Comparison of ENCODE assay signal across 10 mouse cellular contexts in the genomic region with DNA sequence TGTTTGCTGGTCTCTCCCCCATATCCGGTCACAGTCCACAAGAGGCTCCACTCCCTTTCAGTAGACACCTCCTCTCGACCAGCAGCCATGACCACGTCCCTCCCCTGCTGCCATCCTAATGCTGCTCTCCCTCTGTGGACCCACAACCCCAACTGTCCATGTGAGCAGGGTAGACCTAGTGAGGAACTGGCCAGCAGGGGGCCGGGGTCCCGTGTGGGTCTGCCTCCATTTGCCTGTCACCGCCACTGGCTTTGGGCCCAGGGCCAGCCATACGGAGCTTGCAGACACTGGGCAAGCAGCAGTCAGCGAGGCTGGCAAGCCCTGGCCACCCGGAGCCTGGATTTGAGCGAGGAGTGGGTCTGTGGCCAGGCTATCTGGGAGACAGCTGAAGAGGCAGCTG. TPM values are rescaled to one million over a fixed set of nuclear protein-coding genes. Genes with fewer than 3 reads are reported as not detected.
DNase-seq lines count a peak whose midpoint lies in the region; ATAC-seq and TF ChIP-seq lines count a peak whose summit lies in the region.
"Had no signal": no experiment of that assay in that cellular context is flagged by ENCODE, and none has a peak within 500 bp of the region (broad histone marks: within the 10 kb centered on the region; RNA-seq: fewer than 3 reads in every experiment).

No protein-coding gene starts in this region.

- TF ChIP-seq CTCF in hindbrain, postnatal 0 days (IDR thresholded peaks at IDR 0.05; ENCODE audit: low read depth): peak; percentile 67

- H3K36me3 ChIP-seq in heart, embryonic 12.5 days: no peaks in the 10 kb centered on the region
- H3K36me3 ChIP-seq in hindbrain, postnatal 0 days (ENCODE audit: insufficient read depth, low read length): no peaks in the 10 kb centered on the region
- H3K36me3 ChIP-seq in stomach, embryonic 15.5 days: no peaks in the 10 kb centered on the region
- H3K36me3 ChIP-seq: lung, embryonic 15.5 days had no signal

- H3K27me3 ChIP-seq in heart, embryonic 12.5 days (replicated peaks): no peaks in the 10 kb centered on the region
- no peaks in the 10 kb centered on the region for H3K27me3 ChIP-seq in hindbrain, postnatal 0 days (ENCODE audit: insufficient read depth, low read length)
- no peaks in the 10 kb centered on the region for H3K27me3 ChIP-seq in stomach, embryonic 15.5 days (replicated peaks)
- H3K27me3 ChIP-seq: lung, embryonic 15.5 days had no signal

- no peak for DNase-seq in heart, postnatal 14 days
- DNase-seq in lung, postnatal 4 days: peak; percentile 51 to 56
- DNase-seq in lung, postnatal 36 days: no peak
- peak; percentile 79 for DNase-seq in hindbrain, postnatal 0 days (ENCODE audit: low spot score)
- no peak for DNase-seq in adrenal gland, adult (ENCODE audit: inconsistent age in 2 of 2, low spot score in 1 of 2)
- no peak for DNase-seq in adrenal gland, postnatal 25 days
- DNase-seq: gastrocnemius, postnatal 25 days had no signal

- intact Hi-C loops in heart, postnatal 14 days (cut with DNase I): no loop called here

- H3K27ac ChIP-seq in heart, embryonic 12.5 days (ENCODE audit: poor library complexity, severe bottlenecking): no peak overlapping the region
- peak overlapping the region; percentile 51 for H3K27ac ChIP-seq in hindbrain, postnatal 0 days
- H3K27ac ChIP-seq in stomach, embryonic 15.5 days: peak overlapping the region; percentile 11; the same call in 1 of the 2 replicates
- H3K27ac ChIP-seq: lung, embryonic 15.5 days had no signal

- peaks cover 71% of the 10 kb centered on the region for H3K4me1 ChIP-seq in heart, embryonic 12.5 days (replicated peaks)
- H3K4me1 ChIP-seq in hindbrain, postnatal 0 days (ENCODE audit: insufficient read depth, low read length): peaks cover 46% of the 10 kb centered on the region
- H3K4me1 ChIP-seq in stomach, embryonic 15.5 days: peaks cover 45% of the 10 kb centered on the region

- ATAC-seq in heart, embryonic 12.5 days (ENCODE audit: insufficient number of reproducible peaks, low FRiP score): no peak
- ATAC-seq in hindbrain, postnatal 0 days: peak; percentile 43
- ATAC-seq in stomach, embryonic 15.5 days (ENCODE audit: insufficient read depth, low FRiP score, low read depth): no peak

- 44% methylated on average over 10 of the region's 10 CpGs for WGBS in heart, embryonic 12.5 days
- WGBS in hindbrain, postnatal 0 days: 35% methylated on average over 10 of the region's 10 CpGs
- WGBS in stomach, embryonic 15.5 days: 60% methylated on average over 10 of the region's 10 CpGs

- H3K9me3 ChIP-seq in heart, embryonic 12.5 days (replicated peaks): no peaks in the 10 kb centered on the region
- no peaks in the 10 kb centered on the region for H3K9me3 ChIP-seq in hindbrain, postnatal 0 days (ENCODE audit: low read length)
- no peaks in the 10 kb centered on the region for H3K9me3 ChIP-seq in stomach, embryonic 15.5 days
- H3K9me3 ChIP-seq: lung, embryonic 15.5 days had no signal

- 0 out of 2 replicates have a peak overlapping the region, but pooled peaks have one; percentile 0 for H3K9ac ChIP-seq in heart, embryonic 12.5 days
- H3K9ac ChIP-seq in hindbrain, postnatal 0 days (replicated peaks; ENCODE audit: low read length): no peak overlapping the region
- H3K9ac ChIP-seq in stomach, embryonic 15.5 days: no peak overlapping the region
- H3K9ac ChIP-seq: lung, embryonic 15.5 days had no signal

- no peak overlapping the region for H3K4me3 ChIP-seq in heart, embryonic 12.5 days
- no peak overlapping the region for H3K4me3 ChIP-seq in hindbrain, postnatal 0 days (ENCODE audit: low read length)
- H3K4me3 ChIP-seq in stomach, embryonic 15.5 days (replicated peaks): no peak overlapping the region
- H3K4me3 ChIP-seq: lung, embryonic 15.5 days had no signal

- no peak overlapping the region for H3K4me2 ChIP-seq in heart, embryonic 12.5 days
- no peak overlapping the region for H3K4me2 ChIP-seq in hindbrain, postnatal 0 days (ENCODE audit: low read depth, low read length)
- H3K4me2 ChIP-seq in stomach, embryonic 15.5 days: no peak overlapping the region
- H3K4me2 ChIP-seq: lung, embryonic 15.5 days had no signal

RNA-seq across cellular contexts. Expression of a gene that starts 41.8 kb away (rescaled TPM):
- 2.0 and 2.7 TPM in 2 replicates for polyA plus RNA-seq in heart, embryonic 12.5 days (2016; fragmentation: Nextera tagmentation; extraction: Ambion mirVana)
- 10 to 100 TPM; 27.6 to 28.0 TPM for total RNA-seq in heart, postnatal 14 days (2021)
- 8.0 and 10.7 TPM in 2 replicates for total RNA-seq in hindbrain, postnatal 0 days (2014; rRNA removed)
- polyA plus RNA-seq in hindbrain, postnatal 0 days (2015; fragmentation: Nextera tagmentation; extraction: Ambion mirVana): 2.3 and 2.8 TPM in 2 replicates
- polyA plus RNA-seq in stomach, embryonic 15.5 days (2015; fragmentation: Nextera tagmentation; extraction: Ambion mirVana): 3.2 TPM in 2 replicates
- 33.4 and 34.6 TPM in 2 replicates for total RNA-seq in adrenal gland, postnatal 25 days (2021)

RNA-seq across cellular contexts. Expression of a gene that starts 42.1 kb away (rescaled TPM):
- 83.1 and 83.3 TPM in 2 replicates for polyA plus RNA-seq in heart, embryonic 12.5 days (2016; fragmentation: Nextera tagmentation; extraction: Ambion mirVana)
- 10 to 100 TPM; 75.6 to 78.4 TPM for total RNA-seq in heart, postnatal 14 days (2021)
- 57.4 and 61.3 TPM in 2 replicates for total RNA-seq in hindbrain, postnatal 0 days (2014; rRNA removed)
- 87.1 and 90.4 TPM in 2 replicates for polyA plus RNA-seq in hindbrain, postnatal 0 days (2015; fragmentation: Nextera tagmentation; extraction: Ambion mirVana)
- polyA plus RNA-seq in stomach, embryonic 15.5 days (2015; fragmentation: Nextera tagmentation; extraction: Ambion mirVana): 87.1 and 94.2 TPM in 2 replicates
- 122 and 130 TPM in 2 replicates for total RNA-seq in adrenal gland, postnatal 25 days (2021)

RNA-seq across cellular contexts. Expression of a gene that starts 54.0 kb away (rescaled TPM):
- polyA plus RNA-seq in heart, embryonic 12.5 days (2016; fragmentation: Nextera tagmentation; extraction: Ambion mirVana): 5.9 and 6.0 TPM in 2 replicates
- total RNA-seq in heart, postnatal 14 days (2021): 10 to 100 TPM; 33.2 to 35.2 TPM
- 86.3 and 94.7 TPM in 2 replicates for total RNA-seq in hindbrain, postnatal 0 days (2014; rRNA removed)
- 16.9 and 17.0 TPM in 2 replicates for polyA plus RNA-seq in hindbrain, postnatal 0 days (2015; fragmentation: Nextera tagmentation; extraction: Ambion mirVana)
- polyA plus RNA-seq in stomach, embryonic 15.5 days (2015; fragmentation: Nextera tagmentation; extraction: Ambion mirVana): 7.3 and 7.9 TPM in 2 replicates
- 19.4 and 19.9 TPM in 2 replicates for total RNA-seq in adrenal gland, postnatal 25 days (2021)

Comparison
In these comparisons a context has a peak if more than half of its experiments do, and no peak if none do; other contexts are left out.
1. DNase-seq: peak in lung, postnatal 4 days (2 of 2) and hindbrain, postnatal 0 days (single experiment); none in heart, postnatal 14 days (0 of 2), lung, postnatal 36 days (single experiment), adrenal gland, adult (0 of 2) and adrenal gland, postnatal 25 days (single experiment).